Mouse (Mus musculus) intestine, postnatal 0 days (tissue): ENCODE results near the gene Jkamp. TPM values are rescaled to one million over a fixed set of nuclear protein-coding genes. Genes with fewer than 3 reads are reported as not detected.

Experiments
- ATAC-seq: fragments of 200-750 bp; cut with Nextera tagmentation; 2 replicates; pipeline ENCODE4 v1.8.0; 2017; ENCODE audit warnings: mild to moderate bottlenecking, moderate TSS enrichment, moderate library complexity
- H3K27ac ChIP-seq: fragments of 300-500 bp; sonication (generic); 2 replicates; pipeline ENCODE4 v1.5.1; 2014; ENCODE audit warnings: mild to moderate bottlenecking, low read depth, low read length, moderate library complexity
- H3K27me3 ChIP-seq: fragments of 300-500 bp; sonication (generic); replicated peaks from 2 replicates; pipeline ENCODE4 v1.6.1; 2014; ENCODE audit warnings: low read length, mixed read lengths; ENCODE audit not compliant: control insufficient read depth, insufficient read depth
- H3K36me3 ChIP-seq: fragments of 300-500 bp; sonication (generic); 2 replicates; pipeline ENCODE4 v1.6.1; 2014; ENCODE audit warnings: mild to moderate bottlenecking, moderate library complexity; ENCODE audit not compliant: control insufficient read depth, insufficient read depth
- H3K4me1 ChIP-seq: fragments of 300-500 bp; sonication (generic); replicated peaks from 2 replicates; pipeline ENCODE4 v1.6.1; 2014; ENCODE audit warnings: antibody characterized with exemption, low read length, mixed read lengths; ENCODE audit not compliant: control insufficient read depth, insufficient read depth
- H3K4me2 ChIP-seq: fragments of 300-500 bp; sonication (generic); replicated peaks from 2 replicates; pipeline ENCODE4 v1.6.1; 2014; ENCODE audit warnings: low read depth, mild to moderate bottlenecking, moderate library complexity
- H3K4me3 ChIP-seq: fragments of 300-500 bp; sonication (generic); 2 replicates; pipeline ENCODE4 v1.5.1; 2014; ENCODE audit warnings: low read depth, low read length
- H3K9ac ChIP-seq: fragments of 300-500 bp; sonication (generic); 2 replicates; pipeline ENCODE4 v1.6.1; 2014; ENCODE audit warnings: mild to moderate bottlenecking, low read depth, low read length
- H3K9me3 ChIP-seq: fragments of 300-500 bp; sonication (generic); 2 replicates; pipeline ENCODE4 v1.6.1; 2016; ENCODE audit warnings: mixed run types; ENCODE audit not compliant: control insufficient read depth
- CTCF ChIP-seq: sonication (generic); IDR thresholded peaks from 2 replicates; pipeline ENCODE4 v1.5.1; 2016; ENCODE audit warnings: low read depth, mild to moderate bottlenecking, control low read depth, antibody characterized with exemption, moderate library complexity
- WGBS: fragments of 180-500 bp; shearing (Covaris S2); extraction: QIAGEN DNeasy Blood & Tissue Kit; methylation state at CpG from one replicate; pipeline ENCODE4 v1.1.7; 2014; 5-methylcytosine and 5-hydroxymethylcytosine counted together
- microRNA-seq: library from miRNA; unstranded; fragments of <30 nt; microRNA quantifications from one replicate; pipeline ENCODE4, GENCODE M21; 2016
- polyA plus RNA-seq: library from polyadenylated mRNA; unstranded; fragments of >200 nt; fragmentation: Nextera tagmentation; extraction: Ambion mirVana; gene quantifications from 2 replicates; pipeline ENCODE4 v1.2.1, GENCODE M21; 2015

Jkamp gene
- polyA plus RNA-seq, 1 experiment from 2014 or later = 41.3 TPM

GRCm38 (mm10) chr12:72104027-72104426 lies 18.6 kb downstream of the Jkamp start:
- H3K4me2 ChIP-seq = no peak overlapping the region
- H3K9me3 ChIP-seq = no peaks in the 10 kb centered on the region
- H3K9ac ChIP-seq = no peak overlapping the region
- 77% methylated on average over 5 of the region's 5 CpGs for WGBS
- no peak for TF ChIP-seq CTCF
- no peaks in the 10 kb centered on the region for H3K27me3 ChIP-seq
- ATAC-seq = no peak
- peaks cover 14% of the 10 kb centered on the region for H3K36me3 ChIP-seq
- no peaks in the 10 kb centered on the region for H3K4me1 ChIP-seq
- no peak overlapping the region for H3K4me3 ChIP-seq
- no peak overlapping the region for H3K27ac ChIP-seq

- no peak for ATAC-seq
- H3K27ac ChIP-seq = no peak overlapping the region
- no peaks in the 10 kb centered on the region for H3K9me3 ChIP-seq
- 28% methylated on average over 14 of the region's 14 CpGs for WGBS
- H3K27me3 ChIP-seq = no peaks in the 10 kb centered on the region
- 0 out of 2 replicates have a peak overlapping the region, but pooled peaks have one; percentile 9 for H3K4me2 ChIP-seq
- H3K36me3 ChIP-seq = peaks cover 12% of the 10 kb centered on the region
- no peak overlapping the region for H3K9ac ChIP-seq
- no peaks in the 10 kb centered on the region for H3K4me1 ChIP-seq
- H3K4me3 ChIP-seq = no peak overlapping the region
- peak; percentile 94 for TF ChIP-seq CTCF
Measured at GRCm38 (mm10) chr12:72104525-72105281, 19.3 kb downstream of the Jkamp start.

GRCm38 (mm10) chr12:72115126-72115525 lies 29.7 kb downstream of the Jkamp start:
- no peak overlapping the region for H3K27ac ChIP-seq
- WGBS = 76% methylated on average over 6 of the region's 6 CpGs
- ATAC-seq = no peak
- no peaks in the 10 kb centered on the region for H3K36me3 ChIP-seq
- H3K4me3 ChIP-seq = no peak overlapping the region
- H3K9me3 ChIP-seq = no peaks in the 10 kb centered on the region
- H3K4me2 ChIP-seq = no peak overlapping the region
- no peak for TF ChIP-seq CTCF
- no peaks in the 10 kb centered on the region; the same call in 1 of the 2 replicates for H3K4me1 ChIP-seq
- H3K27me3 ChIP-seq = no peaks in the 10 kb centered on the region
- no peak overlapping the region for H3K9ac ChIP-seq

GRCm38 (mm10) chr12:72115686-72116345 lies 30.4 kb downstream of the Jkamp start:
- H3K36me3 ChIP-seq = no peaks in the 10 kb centered on the region
- H3K27ac ChIP-seq = no peak overlapping the region
- WGBS = 70% methylated on average over 22 of the region's 23 CpGs
- H3K4me2 ChIP-seq = no peak overlapping the region
- no peaks in the 10 kb centered on the region for H3K9me3 ChIP-seq
- H3K4me1 ChIP-seq = no peaks in the 10 kb centered on the region; the same call in 1 of the 2 replicates
- no peak for TF ChIP-seq CTCF
- no peak overlapping the region for H3K9ac ChIP-seq
- H3K27me3 ChIP-seq = no peaks in the 10 kb centered on the region
- H3K4me3 ChIP-seq = no peak overlapping the region
- no peak for ATAC-seq

GRCm38 (mm10) chr12:72129203-72129602 lies 43.8 kb downstream of the Jkamp start:
- Histone ChIP-seq H3K27ac (no peak overlapping the region), H3K4me1 (no peaks in the 10 kb centered on the region), H3K4me2 (no peak overlapping the region), H3K4me3 (no peak overlapping the region), H3K9me3 (0 out of 2 replicates have a peak, but pooled peaks cover 3% of the 10 kb centered on the region), H3K36me3 (no peaks in the 10 kb centered on the region), H3K27me3 (no peaks in the 10 kb centered on the region), H3K9ac (no peak overlapping the region)
- 89% methylated on average over 10 of the region's 10 CpGs for WGBS
- ATAC-seq = no peak
- TF ChIP-seq CTCF = no peak

GRCm38 (mm10) chr12:72150786-72151185 lies 65.4 kb downstream of the Jkamp start:
- WGBS = 88% methylated on average over 4 of the region's 4 CpGs
- ATAC-seq = no peak
- H3K4me3 ChIP-seq = no peak overlapping the region
- no peaks in the 10 kb centered on the region for H3K36me3 ChIP-seq
- no peak overlapping the region for H3K27ac ChIP-seq
- H3K9me3 ChIP-seq = no peaks in the 10 kb centered on the region
- no peak overlapping the region for H3K4me2 ChIP-seq
- no peak for TF ChIP-seq CTCF
- no peaks in the 10 kb centered on the region for H3K4me1 ChIP-seq
- H3K27me3 ChIP-seq = no peaks in the 10 kb centered on the region
- H3K9ac ChIP-seq = no peak overlapping the region

Small RNA genes lying within 50 kb of the gene (microRNA-seq; reads per million reads assigned to microRNA genes)
- gene Gm24466 = not detected

Other genes starting within 250 kb of the Jkamp start
- 0.65 and 0.98 TPM in 2 replicates for gene Gpr135, start 14.5 kb upstream of the Jkamp start, polyA plus RNA-seq
- gene L3hypdh, start 150 bp upstream of the Jkamp start, polyA plus RNA-seq = 10.9 and 12.2 TPM in 2 replicates
- gene Ccdc175, start 99.4 kb downstream of the Jkamp start, polyA plus RNA-seq = not detected in 2 replicates